Mouse (Mus musculus): ENCODE measurements around the gene Zic1.

Zic1 gene

GRCm38 (mm10) chr9:91365664-91366063 lies at the start of gene Zic1:
Gene Zic1, minus strand, starts transcription at chr9:91365810.
- DNase-seq (ENCODE audit: low spot score in 2 of 2) = no peak

GRCm38 (mm10) chr9:91414007-91414661 lies 48.5 kb upstream of the Zic1 start:
- DNase-seq (ENCODE audit: low spot score in 2 of 2) = no peak

- DNase-seq (ENCODE audit: low spot score in 2 of 2) = no peak
Observed at GRCm38 (mm10) chr9:91409771-91410170, 44.2 kb upstream of the Zic1 start.

- DNase-seq (ENCODE audit: low spot score in 2 of 2) = no peak
Observed at GRCm38 (mm10) chr9:91406258-91406763, 40.7 kb upstream of the Zic1 start.

GRCm38 (mm10) chr9:91405753-91406178 lies 40.2 kb upstream of the Zic1 start:
- DNase-seq (ENCODE audit: low spot score in 2 of 2) = no peak

- no peak for DNase-seq (ENCODE audit: low spot score in 2 of 2)
Observed at GRCm38 (mm10) chr9:91404905-91405752, 39.5 kb upstream of the Zic1 start.

- no peak for DNase-seq (ENCODE audit: low spot score in 2 of 2)
Observed at GRCm38 (mm10) chr9:91404229-91404628, 38.6 kb upstream of the Zic1 start.

GRCm38 (mm10) chr9:91401471-91401870 lies 35.9 kb upstream of the Zic1 start:
- no peak for DNase-seq (ENCODE audit: low spot score in 2 of 2)

- DNase-seq (ENCODE audit: low spot score in 2 of 2) = no peak
Observed at GRCm38 (mm10) chr9:91400482-91401093, 35.0 kb upstream of the Zic1 start.

GRCm38 (mm10) chr9:91399976-91400375 lies 34.4 kb upstream of the Zic1 start:
- DNase-seq (ENCODE audit: low spot score in 2 of 2) = no peak

GRCm38 (mm10) chr9:91395066-91395772 lies 29.6 kb upstream of the Zic1 start:
- DNase-seq (ENCODE audit: low spot score in 2 of 2) = no peak

GRCm38 (mm10) chr9:91394211-91394646 lies 28.6 kb upstream of the Zic1 start:
- DNase-seq (ENCODE audit: low spot score in 2 of 2) = no peak

- no peak for DNase-seq (ENCODE audit: low spot score in 2 of 2)
Observed at GRCm38 (mm10) chr9:91393376-91394068, 27.9 kb upstream of the Zic1 start.

GRCm38 (mm10) chr9:91388173-91388572 lies 22.6 kb upstream of the Zic1 start:
- no peak for DNase-seq (ENCODE audit: low spot score in 2 of 2)

- DNase-seq (ENCODE audit: low spot score in 2 of 2) = no peak
Observed at GRCm38 (mm10) chr9:91387740-91388080, 22.1 kb upstream of the Zic1 start.

GRCm38 (mm10) chr9:91386891-91387739 lies 21.5 kb upstream of the Zic1 start:
- DNase-seq (ENCODE audit: low spot score in 2 of 2) = no peak

GRCm38 (mm10) chr9:91386502-91386890 lies 20.9 kb upstream of the Zic1 start:
- no peak for DNase-seq (ENCODE audit: low spot score in 2 of 2)

- DNase-seq (ENCODE audit: low spot score in 2 of 2) = no peak
Observed at GRCm38 (mm10) chr9:91385561-91386430, 20.2 kb upstream of the Zic1 start.

All from spleen, postnatal 14 days (tissue).